Mouse (Mus musculus) 416B (cell line): ENCODE measurements around the gene Pabpc4.

Experiments used
- DNase-seq: peaks from one replicate; pipeline ENCODE4 v3.0.0; 2011; ENCODE audit warnings: low read depth

The Pabpc4 gene

DNA sequence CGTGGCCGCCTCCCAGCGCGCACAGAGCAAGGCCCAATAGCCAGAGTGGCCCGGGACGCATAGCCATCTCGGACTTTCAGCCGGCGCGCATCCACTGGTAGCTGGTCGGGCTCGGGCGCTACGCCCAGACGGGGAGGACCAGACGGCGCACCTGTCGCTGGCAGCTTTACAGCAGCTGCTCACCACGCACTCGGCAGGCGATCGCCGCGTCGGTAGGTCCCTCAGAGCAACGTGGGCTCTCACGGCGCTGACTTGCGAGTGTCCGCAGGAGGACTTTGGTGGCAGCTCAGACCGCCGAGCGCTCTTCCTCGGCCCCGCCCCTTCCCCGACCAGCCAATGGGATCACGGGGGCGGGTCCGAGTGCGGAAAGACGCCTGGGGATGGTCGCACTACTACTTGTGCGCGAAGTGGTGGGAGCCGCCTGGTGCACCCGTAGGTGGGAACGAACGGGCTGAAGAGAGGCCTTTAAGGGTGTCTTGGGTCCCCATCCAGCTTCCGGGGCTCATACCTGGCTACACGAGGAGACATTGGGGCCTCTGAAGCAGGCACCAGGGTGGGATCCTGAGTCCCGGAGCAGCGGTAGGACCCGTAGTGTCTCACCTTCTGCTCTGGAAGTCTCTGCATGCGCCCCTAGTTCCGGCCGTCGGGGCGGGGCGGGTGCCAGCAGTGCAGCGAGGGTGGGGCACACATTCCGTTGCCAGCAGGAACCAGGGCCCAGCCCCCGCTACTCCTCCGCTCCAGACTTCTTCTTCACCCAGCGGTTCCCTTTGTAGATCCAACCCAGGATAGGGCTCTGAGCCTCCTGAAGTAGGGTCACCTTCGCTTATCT is 80.7 kb downstream of the Pabpc4 start, which contains the start of gene Bmp8a:
Bmp8a (minus strand) TSS at position 611 of the 829 bp plus-strand sequence.
- DNase-seq: no peak

DNA sequence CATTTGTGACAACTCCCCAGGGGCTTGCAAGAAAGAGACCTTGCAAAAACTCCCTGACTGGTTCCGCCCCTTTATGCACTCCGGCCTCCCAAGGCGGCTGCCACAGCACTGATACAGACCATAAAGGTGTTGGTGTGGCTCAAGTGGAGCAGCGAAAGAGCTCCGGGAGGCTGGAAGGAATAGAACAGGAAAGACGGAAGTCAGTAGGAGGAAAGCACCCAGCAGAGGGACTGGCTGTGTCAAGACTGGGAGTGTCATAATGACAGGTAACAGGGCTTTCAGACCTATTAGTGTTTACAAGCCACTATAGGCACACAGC is 81.3 kb downstream of the Pabpc4 start:
- DNase-seq: no peak
